Mouse (Mus musculus): ENCODE measurements around the gene Rab34. TPM values are rescaled to one million over a fixed set of nuclear protein-coding genes. Genes with fewer than 3 reads are reported as not detected.

Gene Rab34
- polyA plus RNA-seq, 1 experiment, result 10.7 TPM

- WGBS, result 66% methylated on average over 13 of the region's 13 CpGs
- DNase-seq (ENCODE audit: low read depth, low spot score), result no peak
Observed at GRCm38 (mm10) chr11:78205361-78206206, 17.4 kb downstream of the Rab34 start.

- 87% methylated on average over 7 of the region's 7 CpGs for WGBS
- no peak for DNase-seq (ENCODE audit: low read depth, low spot score)
Observed at GRCm38 (mm10) chr11:78207190-78207589, 19.0 kb downstream of the Rab34 start.

GRCm38 (mm10) chr11:78209886-78210285, 21.7 kb downstream of the Rab34 start:
- 90% methylated on average over 6 of the region's 6 CpGs for WGBS

GRCm38 (mm10) chr11:78210615-78211014, 22.4 kb downstream of the Rab34 start:
- no peak for DNase-seq (ENCODE audit: low read depth, low spot score)
- 78% methylated on average over 7 of the region's 7 CpGs for WGBS

More at GRCm38 (mm10) chr11:78209886-78210285, 21.7 kb downstream of the Rab34 start:
- DNase-seq (ENCODE audit: low read depth, low spot score), result no peak

- no peak for DNase-seq (ENCODE audit: low read depth, low spot score)
- WGBS, result 42% methylated on average over 5 of the region's 5 CpGs
Observed at GRCm38 (mm10) chr11:78211513-78211912, 23.3 kb downstream of the Rab34 start.

- DNase-seq (ENCODE audit: low read depth, low spot score), result no peak
- 84% methylated on average over 14 of the region's 14 CpGs for WGBS
Observed at GRCm38 (mm10) chr11:78213086-78213817, 25.0 kb downstream of the Rab34 start.

- WGBS, result 86% methylated on average over 11 of the region's 11 CpGs
- no peak for DNase-seq (ENCODE audit: low read depth, low spot score)
Observed at GRCm38 (mm10) chr11:78215709-78216317, 27.6 kb downstream of the Rab34 start.

- no peak for DNase-seq (ENCODE audit: low read depth, low spot score)
- WGBS, result 91% methylated on average over 4 of the region's 4 CpGs
Observed at GRCm38 (mm10) chr11:78223586-78223985, 35.4 kb downstream of the Rab34 start.

- WGBS, result 91% methylated on average over 6 of the region's 6 CpGs
Observed at GRCm38 (mm10) chr11:78231518-78231917, 43.3 kb downstream of the Rab34 start.

GRCm38 (mm10) chr11:78240193-78240857, 52.1 kb downstream of the Rab34 start:
- 74% methylated on average over 9 of the region's 9 CpGs for WGBS
- no peak for DNase-seq (ENCODE audit: low read depth, low spot score)

More at GRCm38 (mm10) chr11:78231518-78231917, 43.3 kb downstream of the Rab34 start:
- DNase-seq (ENCODE audit: low read depth, low spot score), result no peak

Other genes with a start within 250 kb of the Rab34 start
- 27.0 and 41.8 TPM in 2 replicates for gene Phf12, start 205.7 kb upstream of the Rab34 start, polyA plus RNA-seq (2012; rRNA removed)
- 4.7 and 5.0 TPM in 2 replicates for gene Dhrs13, start 156.2 kb upstream of the Rab34 start, polyA plus RNA-seq (2012; rRNA removed)
- 27.9 and 33.9 TPM in 2 replicates for gene Flot2, start 150.5 kb upstream of the Rab34 start, polyA plus RNA-seq (2012; rRNA removed)
- 26.1 and 27.3 TPM in 2 replicates for gene Eral1, start 108.0 kb upstream of the Rab34 start, polyA plus RNA-seq (2012; rRNA removed)
- gene Fam222b, start 93.8 kb upstream of the Rab34 start, polyA plus RNA-seq (2012; rRNA removed), result 7.8 and 14.5 TPM in 2 replicates
- gene Traf4, start 22.8 kb upstream of the Rab34 start, polyA plus RNA-seq (2012; rRNA removed), result 68.9 and 93.3 TPM in 2 replicates
- gene Nek8, start 11.8 kb upstream of the Rab34 start, polyA plus RNA-seq (2012; rRNA removed), result 6.6 and 9.1 TPM in 2 replicates
- 6.8 and 15.2 TPM in 2 replicates for gene Tlcd1, start 11.7 kb upstream of the Rab34 start, polyA plus RNA-seq (2012; rRNA removed)
- 262 and 337 TPM in 2 replicates for gene Rpl23a, start 4.8 kb upstream of the Rab34 start, polyA plus RNA-seq (2012; rRNA removed)
- gene Proca1, start 5.0 kb downstream of the Rab34 start, polyA plus RNA-seq (2012; rRNA removed), result 0.30 TPM in 1 of 2 replicates, not detected in the other
- 94.8 and 111 TPM in 2 replicates for gene Sdf2, start 57.3 kb downstream of the Rab34 start, polyA plus RNA-seq (2012; rRNA removed)
- 17.4 and 19.8 TPM in 2 replicates for gene Supt6, start 57.6 kb downstream of the Rab34 start, polyA plus RNA-seq (2012; rRNA removed)
- gene 2610507B11Rik, start 73.3 kb downstream of the Rab34 start, polyA plus RNA-seq (2012; rRNA removed), result 49.5 and 72.1 TPM in 2 replicates
- gene BC030499, start 102.4 kb downstream of the Rab34 start, polyA plus RNA-seq (2012; rRNA removed), result 0.22 and 0.32 TPM in 2 replicates
- gene Spag5, start 113.1 kb downstream of the Rab34 start, polyA plus RNA-seq (2012; rRNA removed), result 11.2 and 15.8 TPM in 2 replicates
- gene Aldoc, start 134.5 kb downstream of the Rab34 start, polyA plus RNA-seq (2012; rRNA removed), result 7.0 and 7.4 TPM in 2 replicates
- 64.4 and 82.0 TPM in 2 replicates for gene Pigs, start 140.0 kb downstream of the Rab34 start, polyA plus RNA-seq (2012; rRNA removed)
- gene Unc119, start 155.1 kb downstream of the Rab34 start, polyA plus RNA-seq (2012; rRNA removed), result 27.1 and 31.2 TPM in 2 replicates
- not detected in 2 replicates for gene Foxn1, start 198.1 kb downstream of the Rab34 start, polyA plus RNA-seq (2012; rRNA removed)
- gene Slc13a2, start 233.8 kb downstream of the Rab34 start, polyA plus RNA-seq (2012; rRNA removed), result 171 and 272 TPM in 2 replicates